Mouse (Mus musculus) heart, adult 9 months (tissue): ENCODE measurements around the gene C130050O18Rik.

ENCODE experiments used
- DNase-seq, 2 experiments: peaks; one replicate each; pipeline ENCODE4 v3.0.0; 2022; ENCODE audit warnings: low spot score in 2 of 2

Gene C130050O18Rik

DNA sequence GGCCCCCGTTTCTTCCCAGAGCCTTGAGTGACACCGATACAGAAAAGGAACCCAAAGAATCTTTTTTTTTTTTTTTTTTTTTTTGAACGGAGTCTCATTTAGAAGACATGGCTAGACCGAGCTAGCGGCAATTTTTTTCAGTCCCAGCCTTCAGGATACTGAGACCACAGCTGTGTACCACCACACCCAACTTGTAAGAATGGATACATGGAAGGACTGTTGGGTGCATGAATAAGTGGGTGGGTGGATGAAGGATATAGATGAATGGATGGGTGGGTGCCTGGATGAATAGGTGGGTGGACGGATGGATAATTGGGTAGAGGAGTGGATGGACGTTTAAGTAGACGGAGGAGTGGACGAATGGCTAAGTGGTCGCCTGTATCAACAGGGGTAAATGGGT, 54.9 kb downstream of the C130050O18Rik start:
- DNase-seq, result no peak

DNA sequence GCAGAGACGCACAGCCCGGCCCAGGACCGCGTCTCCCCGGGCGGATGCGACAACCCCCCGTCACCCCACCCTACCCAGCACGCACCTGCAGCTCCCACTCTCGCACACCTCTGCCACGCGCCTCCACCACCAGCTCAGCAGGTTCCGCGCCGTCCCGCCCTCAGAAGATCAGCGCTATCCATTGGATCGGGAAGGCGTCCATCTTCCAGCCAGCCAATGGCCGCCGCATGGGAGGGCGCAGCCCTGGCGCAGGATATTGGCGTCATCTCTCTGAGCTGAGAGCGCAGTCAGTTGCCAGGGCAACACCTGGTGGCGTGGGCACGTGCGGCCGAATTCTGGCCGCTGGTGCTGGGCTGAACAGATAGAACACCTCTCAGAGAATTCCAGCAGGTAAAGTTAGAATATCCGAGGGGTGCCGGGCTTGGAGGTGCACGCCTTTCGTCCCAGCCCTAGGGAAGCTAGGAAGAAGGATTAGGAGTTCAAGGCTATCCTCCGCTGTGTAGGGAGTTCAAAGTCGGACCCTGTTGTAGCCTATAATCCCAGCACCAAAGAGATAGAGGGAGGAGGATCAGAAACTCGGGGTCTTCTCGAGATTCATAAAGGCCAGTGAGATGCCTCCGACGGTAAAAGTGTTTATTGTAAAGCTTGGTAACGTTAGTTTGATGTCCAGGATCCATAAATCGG, 55.4 kb downstream of the C130050O18Rik start, which contains the start of gene 3110082I17Rik:
TSS of gene 3110082I17Rik (minus strand) at position 144 of the 684 bp plus-strand sequence.
- DNase-seq, result peak; percentile 96

DNA sequence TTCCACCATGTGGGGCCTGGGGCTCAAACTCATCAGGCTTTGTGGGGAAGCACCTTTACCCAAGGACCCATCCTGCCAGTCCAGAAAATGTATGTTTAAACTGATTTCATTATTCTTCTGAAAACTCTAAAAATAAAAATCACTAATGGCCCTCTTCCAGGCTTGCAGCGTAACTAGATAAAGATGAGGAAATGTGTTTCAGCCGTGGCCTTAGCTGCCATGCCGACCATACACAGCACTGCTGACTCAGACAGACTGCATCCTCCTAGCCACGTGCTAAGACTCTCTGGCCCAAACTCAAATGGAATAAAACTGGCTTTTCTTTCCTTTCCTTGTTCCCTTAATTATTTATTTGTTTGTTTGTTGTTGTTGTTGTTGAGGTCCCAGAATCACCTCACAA, 59.8 kb downstream of the C130050O18Rik start:
- DNase-seq, result no peak
